9 mouse cellular contexts compared by ENCODE assay signal in genomic region chr3:130887540-130888312, GRCm38 (mm10).
DNase-seq lines count a peak whose midpoint lies in the region; ATAC-seq and TF ChIP-seq lines count a peak whose summit lies in the region.
"Had no signal": no experiment of that assay in that cellular context is flagged by ENCODE, and none has a peak within 500 bp of the region (broad histone marks: within the 10 kb centered on the region; RNA-seq: fewer than 3 reads in every experiment).

No protein-coding gene starts in this region.

- no peak for TF ChIP-seq POLR2A in thymus, adult 2 months (IDR thresholded peaks at IDR 0.05; ENCODE audit: control insufficient read depth, extremely low read depth, insufficient read depth, low read length, poor library complexity)

- no peaks in the 10 kb centered on the region for H3K27me3 ChIP-seq in thymus, adult 2 months (ENCODE audit: control insufficient read depth, insufficient read depth, low read length)
- H3K27me3 ChIP-seq: neural tube, embryonic 13.5 days had no signal

- ATAC-seq in inflammation-experienced regulatory T-cells, adult 6 months, result no peak
- no peak for ATAC-seq in frontal cortex, adult (ENCODE audit: low TSS enrichment)

- 93% methylated on average over 3 of the region's 3 CpGs for WGBS in thymus, adult 2 months

- peaks cover 17% of the 10 kb centered on the region for H3K4me1 ChIP-seq in thymus, adult 2 months (replicated peaks; ENCODE audit: control insufficient read depth, insufficient read depth, low read length)
- H3K4me1 ChIP-seq: neural tube, embryonic 13.5 days had no signal

- no peak overlapping the region for H3K27ac ChIP-seq in thymus, adult 2 months (ENCODE audit: control insufficient read depth, insufficient read depth, low read length)
- H3K27ac ChIP-seq: neural tube, embryonic 13.5 days had no signal

- peak; percentile 21 to 38 for DNase-seq in cerebellum, postnatal 10 days
- no peak for DNase-seq in cerebellum, postnatal 36 days
- peak; percentile 55 for DNase-seq in thymus, adult 2 months
- no peak for DNase-seq in thymus, adult 18-20 months
- peak; percentile 28 for DNase-seq in lung, postnatal 14 days
- DNase-seq in urinary bladder, postnatal 4 days (ENCODE audit: low spot score in 2 of 2), result no peak

- TF ChIP-seq CTCF in thymus, adult 2 months (IDR thresholded peaks at IDR 0.05; ENCODE audit: borderline replicate concordance, control insufficient read depth, extremely low read depth, insufficient read depth, low read length, poor library complexity), result no peak

- no peaks in the 10 kb centered on the region for H3K36me3 ChIP-seq in thymus, adult 2 months (ENCODE audit: control insufficient read depth, insufficient read depth, low read length)
- H3K36me3 ChIP-seq: neural tube, embryonic 13.5 days had no signal

- H3K4me3 ChIP-seq in thymus, adult 2 months (ENCODE audit: control insufficient read depth, insufficient read depth, low read length), result no peak overlapping the region
- H3K4me3 ChIP-seq: neural tube, embryonic 13.5 days had no signal

Comparison
In these comparisons a context has a peak if more than half of its experiments do, and no peak if none do; other contexts are left out.
1. DNase-seq: peak in cerebellum, postnatal 10 days (2 of 2), thymus, adult 2 months (single experiment) and lung, postnatal 14 days (single experiment); none in cerebellum, postnatal 36 days (0 of 2), thymus, adult 18-20 months (0 of 2) and urinary bladder, postnatal 4 days (0 of 2).